In genomic region chr19:8772996-8773395, GRCm38 (mm10) we compare ENCODE assay signal across 8 mouse cellular contexts. TPM values are rescaled to one million over a fixed set of nuclear protein-coding genes. Genes with fewer than 3 reads are reported as not detected.
DNase-seq lines count a peak whose midpoint lies in the region; ATAC-seq and TF ChIP-seq lines count a peak whose summit lies in the region.

No protein-coding gene starts in this region.

- no peak for DNase-seq in layer of hippocampus, adult 2 months (ENCODE audit: low spot score in 2 of 2)
- DNase-seq in layer of hippocampus, adult 8-10 months (ENCODE audit: low spot score in 2 of 2): no peak
- no peak for DNase-seq in limb, embryonic 10.5 days (ENCODE audit: low spot score)
- no peak for DNase-seq in cerebellum, postnatal 4 days (ENCODE audit: low spot score in 2 of 2)
- DNase-seq in thymus, postnatal 36 days: no peak
- no peak for DNase-seq in MN1 (ENCODE audit: low spot score)

- peak overlapping the region; percentile 33; the same call in 1 of the 2 replicates for H3K27ac ChIP-seq in layer of hippocampus, adult 2 months
- peak overlapping the region; percentile 98; the same call in 1 of the 2 replicates for H3K27ac ChIP-seq in embryonic facial prominence, embryonic 13.5 days
- peak overlapping the region; percentile 99; the same call in 1 of the 2 replicates for H3K27ac ChIP-seq in limb, embryonic 10.5 days
- no peak overlapping the region for H3K27ac ChIP-seq in neural tube, embryonic 12.5 days

- H3K9ac ChIP-seq in embryonic facial prominence, embryonic 13.5 days: peak overlapping the region; percentile 94
- H3K9ac ChIP-seq in neural tube, embryonic 12.5 days: no peak overlapping the region

- TF ChIP-seq CTCF in layer of hippocampus, adult 2 months (conservative IDR thresholded peaks at IDR 0.05): no peak

- H3K4me2 ChIP-seq in embryonic facial prominence, embryonic 13.5 days: peak overlapping the region; percentile 97
- peak overlapping the region; percentile 94 for H3K4me2 ChIP-seq in neural tube, embryonic 12.5 days (replicated peaks)

- H3K4me1 ChIP-seq in embryonic facial prominence, embryonic 13.5 days: peaks cover 31% of the 10 kb centered on the region
- peaks cover 24% of the 10 kb centered on the region for H3K4me1 ChIP-seq in limb, embryonic 10.5 days
- H3K4me1 ChIP-seq in neural tube, embryonic 12.5 days: peaks cover 33% of the 10 kb centered on the region

- ATAC-seq in embryonic facial prominence, embryonic 13.5 days (ENCODE audit: insufficient number of reproducible peaks, insufficient read depth, low FRiP score, low TSS enrichment, low read depth): no peak
- no peak for ATAC-seq in neural tube, embryonic 12.5 days (ENCODE audit: low FRiP score, low read depth)

- 88% methylated on average over 5 of the region's 5 CpGs for WGBS in embryonic facial prominence, embryonic 13.5 days
- WGBS in limb, embryonic 10.5 days: 82% methylated on average over 5 of the region's 5 CpGs
- 85% methylated on average over 5 of the region's 5 CpGs for WGBS in neural tube, embryonic 12.5 days

- H3K36me3 ChIP-seq in embryonic facial prominence, embryonic 13.5 days: peaks cover 52% of the 10 kb centered on the region
- peaks cover 70% of the 10 kb centered on the region for H3K36me3 ChIP-seq in limb, embryonic 10.5 days
- H3K36me3 ChIP-seq in neural tube, embryonic 12.5 days: peaks cover 41% of the 10 kb centered on the region

- no peak overlapping the region; the same call in 1 of the 2 replicates for H3K4me3 ChIP-seq in layer of hippocampus, adult 2 months
- peak overlapping the region; percentile 71 for H3K4me3 ChIP-seq in embryonic facial prominence, embryonic 13.5 days
- peak overlapping the region; percentile 86 for H3K4me3 ChIP-seq in limb, embryonic 10.5 days
- peak overlapping the region; percentile 72 for H3K4me3 ChIP-seq in neural tube, embryonic 12.5 days

- no peaks in the 10 kb centered on the region for H3K27me3 ChIP-seq in embryonic facial prominence, embryonic 13.5 days
- H3K27me3 ChIP-seq in limb, embryonic 10.5 days (ENCODE audit: low read depth, poor library complexity, severe bottlenecking): no peaks in the 10 kb centered on the region
- no peaks in the 10 kb centered on the region for H3K27me3 ChIP-seq in neural tube, embryonic 12.5 days (replicated peaks)

- H3K9me3 ChIP-seq in embryonic facial prominence, embryonic 13.5 days: no peaks in the 10 kb centered on the region
- no peaks in the 10 kb centered on the region for H3K9me3 ChIP-seq in limb, embryonic 10.5 days (replicated peaks)
- H3K9me3 ChIP-seq in neural tube, embryonic 12.5 days: no peaks in the 10 kb centered on the region

RNA-seq across cellular contexts. Expression of gene Tmem179b, which starts 1.3 kb away (rescaled TPM):
- 1 to 10 TPM; 7.4 to 7.7 TPM for total RNA-seq in layer of hippocampus, adult 2 months (2021)
- 10 to 100 TPM; 10.1 to 17.5 (median 13.1) TPM for total RNA-seq in layer of hippocampus, adult 8-10 months (2022)
- polyA plus RNA-seq in embryonic facial prominence, embryonic 13.5 days (2015; fragmentation: Nextera tagmentation; extraction: Ambion mirVana): 67.6 and 76.1 TPM in 2 replicates
- polyA plus RNA-seq in limb, embryonic 10.5 days (2016; fragmentation: Nextera tagmentation; extraction: Ambion mirVana): 41.3 and 43.7 TPM in 2 replicates
- 37.2 and 39.0 TPM in 2 replicates for polyA plus RNA-seq in neural tube, embryonic 12.5 days (2016; fragmentation: Nextera tagmentation; extraction: Ambion mirVana)

RNA-seq across cellular contexts. Expression of gene Tmem223, which starts 2.2 kb away (rescaled TPM):
- 10 to 100 TPM; 75.4 to 82.7 TPM for total RNA-seq in layer of hippocampus, adult 2 months (2021)
- 10 to 100 TPM; 61.3 to 77.8 (median 72.8) TPM for total RNA-seq in layer of hippocampus, adult 8-10 months (2022)
- polyA plus RNA-seq in embryonic facial prominence, embryonic 13.5 days (2015; fragmentation: Nextera tagmentation; extraction: Ambion mirVana): 211 and 227 TPM in 2 replicates
- 181 and 183 TPM in 2 replicates for polyA plus RNA-seq in limb, embryonic 10.5 days (2016; fragmentation: Nextera tagmentation; extraction: Ambion mirVana)
- polyA plus RNA-seq in neural tube, embryonic 12.5 days (2016; fragmentation: Nextera tagmentation; extraction: Ambion mirVana): 199 and 210 TPM in 2 replicates

RNA-seq across cellular contexts. Expression of gene Taf6l, which starts 13.2 kb away (rescaled TPM):
- 10 to 100 TPM; 15.7 to 18.4 TPM for total RNA-seq in layer of hippocampus, adult 2 months (2021)
- total RNA-seq in layer of hippocampus, adult 8-10 months (2022): 10 to 100 TPM; 14.7 to 20.1 (median 18.2) TPM
- 28.5 and 35.6 TPM in 2 replicates for polyA plus RNA-seq in embryonic facial prominence, embryonic 13.5 days (2015; fragmentation: Nextera tagmentation; extraction: Ambion mirVana)
- 44.2 and 47.0 TPM in 2 replicates for polyA plus RNA-seq in limb, embryonic 10.5 days (2016; fragmentation: Nextera tagmentation; extraction: Ambion mirVana)
- 29.9 and 34.4 TPM in 2 replicates for polyA plus RNA-seq in neural tube, embryonic 12.5 days (2016; fragmentation: Nextera tagmentation; extraction: Ambion mirVana)

RNA-seq across cellular contexts. Expression of gene Nxf1, which starts 16.1 kb away (rescaled TPM):
- total RNA-seq in layer of hippocampus, adult 2 months (2021): 100 to 1,000 TPM; 102 to 106 TPM
- 100 to 1,000 TPM in 2 of 4 experiments, 10 to 100 TPM in 2; 80.5 to 120 (median 102) TPM for total RNA-seq in layer of hippocampus, adult 8-10 months (2022)
- polyA plus RNA-seq in embryonic facial prominence, embryonic 13.5 days (2015; fragmentation: Nextera tagmentation; extraction: Ambion mirVana): 199 and 230 TPM in 2 replicates
- 257 and 273 TPM in 2 replicates for polyA plus RNA-seq in limb, embryonic 10.5 days (2016; fragmentation: Nextera tagmentation; extraction: Ambion mirVana)
- polyA plus RNA-seq in neural tube, embryonic 12.5 days (2016; fragmentation: Nextera tagmentation; extraction: Ambion mirVana): 186 and 216 TPM in 2 replicates

RNA-seq across cellular contexts. Expression of gene Polr2g, which starts 25.4 kb away (rescaled TPM):
- 100 to 1,000 TPM; 113 to 120 TPM for total RNA-seq in layer of hippocampus, adult 2 months (2021)
- total RNA-seq in layer of hippocampus, adult 8-10 months (2022): 100 to 1,000 TPM; 101 to 122 (median 109) TPM
- polyA plus RNA-seq in embryonic facial prominence, embryonic 13.5 days (2015; fragmentation: Nextera tagmentation; extraction: Ambion mirVana): 175 and 178 TPM in 2 replicates
- polyA plus RNA-seq in limb, embryonic 10.5 days (2016; fragmentation: Nextera tagmentation; extraction: Ambion mirVana): 206 and 216 TPM in 2 replicates
- polyA plus RNA-seq in neural tube, embryonic 12.5 days (2016; fragmentation: Nextera tagmentation; extraction: Ambion mirVana): 152 and 158 TPM in 2 replicates
